ENCODE assay signal across 8 mouse cellular contexts in genomic region chr16:16213079-16213760, GRCm38 (mm10). TPM values are rescaled to one million over a fixed set of nuclear protein-coding genes. Genes with fewer than 3 reads are reported as not detected.
DNase-seq lines count a peak whose midpoint lies in the region; ATAC-seq and TF ChIP-seq lines count a peak whose summit lies in the region.

Gene Pkp2 (plus strand): TSS chr16:16213318.

- peak; percentile 97 for TF ChIP-seq POLR2A in CH12.LX (IDR thresholded peaks at IDR 0.05; ENCODE audit: low read depth, low read length)

- dilution Hi-C loops in CH12.LX (cut with MboI; ENCODE audit: extremely low pct_ligation_motif_present, extremely low pct_unique_long_range_greater_than_20kb, low sequenced_read_pairs), result no loop called here

- peak within 1 kb of the TSS; percentile 44 to 80 (median 63) for H3K4me3 ChIP-seq in CH12.LX (replicated peaks in 1 of 3; ENCODE audit: low read depth in 2 of 3, low read length in 2 of 3, poor library complexity in 1 of 3)
- peak within 1 kb of the TSS; percentile 58 for H3K4me3 ChIP-seq in embryonic facial prominence, embryonic 14.5 days (ENCODE audit: low read depth, low read length)
- peak within 1 kb of the TSS; percentile 83 for H3K4me3 ChIP-seq in heart, embryonic 13.5 days
- H3K4me3 ChIP-seq in kidney, embryonic 16.5 days (ENCODE audit: low read length), result peak within 1 kb of the TSS; percentile 77
- peak within 1 kb of the TSS; percentile 52 to 80 for H3K4me3 ChIP-seq in liver, embryonic 14.5 days (ENCODE audit: insufficient read depth in 1 of 2, low read depth in 2 of 2, low read length in 2 of 2)
- H3K4me3 ChIP-seq in neural tube, embryonic 12.5 days, result peak within 1 kb of the TSS; percentile 64

- in situ Hi-C loops in CH12.LX (cut with MboI; ENCODE audit: low pct_ligation_motif_present, low pct_unique_long_range_greater_than_20kb, low sequenced_read_pairs), result loop anchor here (25.0 kb wide), 1 partner anchor 374 kb away; no protein-coding TSS in a partner anchor

- ATAC-seq in embryonic facial prominence, embryonic 14.5 days (ENCODE audit: low read depth), result peak; percentile 93
- peak; percentile 88 for ATAC-seq in heart, embryonic 13.5 days (ENCODE audit: extremely low read depth, insufficient number of reproducible peaks, low FRiP score, low TSS enrichment)
- peak; percentile 97 for ATAC-seq in kidney, embryonic 16.5 days (ENCODE audit: low FRiP score, low TSS enrichment)
- ATAC-seq in liver, embryonic 14.5 days (ENCODE audit: insufficient read depth), result peak; percentile 91
- peak; percentile 93 for ATAC-seq in neural tube, embryonic 12.5 days (ENCODE audit: low FRiP score, low read depth)

- WGBS in embryonic facial prominence, embryonic 14.5 days, result under 1% methylated on average over 38 of the region's 59 CpGs
- 0% methylated on average over 59 of the region's 59 CpGs for WGBS in heart, embryonic 13.5 days
- WGBS in kidney, embryonic 16.5 days, result under 1% methylated on average over 59 of the region's 59 CpGs
- WGBS in liver, embryonic 14.5 days (ENCODE audit: insufficient replicate concordance), result under 1% methylated on average over 55 of the region's 59 CpGs
- WGBS in neural tube, embryonic 12.5 days, result under 1% methylated on average over 59 of the region's 59 CpGs

- no peak for TF ChIP-seq RAD21 in CH12.LX (IDR thresholded peaks at IDR 0.05; ENCODE audit: low read depth, low read length)

- no peaks in the 10 kb centered on the region for H3K36me3 ChIP-seq in CH12.LX (replicated peaks in 1 of 2; ENCODE audit: control insufficient read depth in 1 of 2, insufficient read depth in 1 of 2, low read length in 1 of 2)
- H3K36me3 ChIP-seq in embryonic facial prominence, embryonic 14.5 days (ENCODE audit: control insufficient read depth, insufficient read depth, low read length), result no peaks in the 10 kb centered on the region
- no peaks in the 10 kb centered on the region for H3K36me3 ChIP-seq in heart, embryonic 13.5 days
- no peaks in the 10 kb centered on the region for H3K36me3 ChIP-seq in kidney, embryonic 16.5 days (ENCODE audit: insufficient read depth, low read length)
- no peaks in the 10 kb centered on the region for H3K36me3 ChIP-seq in liver, embryonic 14.5 days (replicated peaks; ENCODE audit: control insufficient read depth, insufficient read depth, low read depth)
- no peaks in the 10 kb centered on the region for H3K36me3 ChIP-seq in neural tube, embryonic 12.5 days

- H3K9me3 ChIP-seq in CH12.LX (replicated peaks; ENCODE audit: low read length), result no peaks in the 10 kb centered on the region
- no peaks in the 10 kb centered on the region for H3K9me3 ChIP-seq in embryonic facial prominence, embryonic 14.5 days (ENCODE audit: control insufficient read depth, low read length)
- no peaks in the 10 kb centered on the region for H3K9me3 ChIP-seq in heart, embryonic 13.5 days
- H3K9me3 ChIP-seq in kidney, embryonic 16.5 days (ENCODE audit: low read length), result no peaks in the 10 kb centered on the region
- no peaks in the 10 kb centered on the region for H3K9me3 ChIP-seq in liver, embryonic 14.5 days (ENCODE audit: control insufficient read depth, low read length)
- H3K9me3 ChIP-seq in neural tube, embryonic 12.5 days, result no peaks in the 10 kb centered on the region

- peak within 1 kb of the TSS; percentile 68 for H3K4me2 ChIP-seq in CH12.LX (ENCODE audit: insufficient read depth, low read depth, poor library complexity, severe bottlenecking)
- H3K4me2 ChIP-seq in embryonic facial prominence, embryonic 14.5 days (ENCODE audit: low read depth, low read length), result peak within 1 kb of the TSS; percentile 99
- H3K4me2 ChIP-seq in heart, embryonic 13.5 days, result peak within 1 kb of the TSS; percentile 78
- peak within 1 kb of the TSS; percentile 92 for H3K4me2 ChIP-seq in kidney, embryonic 16.5 days (replicated peaks; ENCODE audit: low read depth, low read length)
- peak within 1 kb of the TSS; percentile 63 for H3K4me2 ChIP-seq in liver, embryonic 14.5 days (ENCODE audit: low read depth)
- H3K4me2 ChIP-seq in neural tube, embryonic 12.5 days (replicated peaks), result peak within 1 kb of the TSS; percentile 100

- H3K27ac ChIP-seq in CH12.LX (ENCODE audit: insufficient read depth, low read depth), result no peak within 1 kb of the TSS
- H3K27ac ChIP-seq in embryonic facial prominence, embryonic 14.5 days (replicated peaks; ENCODE audit: low read depth, low read length), result no peak within 1 kb of the TSS
- H3K27ac ChIP-seq in heart, embryonic 13.5 days (replicated peaks), result peak within 1 kb of the TSS; percentile 97
- peak within 1 kb of the TSS; percentile 48 for H3K27ac ChIP-seq in kidney, embryonic 16.5 days (ENCODE audit: low read length)
- H3K27ac ChIP-seq in liver, embryonic 14.5 days, result no peak within 1 kb of the TSS
- H3K27ac ChIP-seq in neural tube, embryonic 12.5 days, result no peak within 1 kb of the TSS

- TF ChIP-seq EP300 in CH12.LX (IDR thresholded peaks at IDR 0.05; ENCODE audit: low read length), result no peak
- no peak for TF ChIP-seq EP300 in liver, embryonic 14.5 days (IDR thresholded peaks at IDR 0.05; ENCODE audit: low read depth)

- H3K27me3 ChIP-seq in CH12.LX (replicated peaks), result peaks cover 6% of the 10 kb centered on the region
- H3K27me3 ChIP-seq in embryonic facial prominence, embryonic 14.5 days (replicated peaks; ENCODE audit: control insufficient read depth, insufficient read depth, low read length), result peaks cover 29% of the 10 kb centered on the region
- H3K27me3 ChIP-seq in heart, embryonic 13.5 days (replicated peaks), result no peaks in the 10 kb centered on the region
- peaks cover 9% of the 10 kb centered on the region; the same call in 1 of the 2 replicates for H3K27me3 ChIP-seq in kidney, embryonic 16.5 days (ENCODE audit: insufficient read depth, low read length)
- peaks cover 29% of the 10 kb centered on the region for H3K27me3 ChIP-seq in liver, embryonic 14.5 days (ENCODE audit: control insufficient read depth, insufficient read depth, low read length)
- H3K27me3 ChIP-seq in neural tube, embryonic 12.5 days (replicated peaks), result peaks cover 20% of the 10 kb centered on the region

- peaks cover 5 to 19% of the 10 kb centered on the region in 2 experiments; a peak in 3 of 4 replicates for H3K4me1 ChIP-seq in CH12.LX (ENCODE audit: control insufficient read depth in 1 of 2, insufficient read depth in 2 of 2)
- H3K4me1 ChIP-seq in embryonic facial prominence, embryonic 14.5 days (ENCODE audit: control insufficient read depth, insufficient read depth, low read length), result 0 out of 2 replicates have a peak, but pooled peaks cover 6% of the 10 kb centered on the region
- peaks cover 35% of the 10 kb centered on the region for H3K4me1 ChIP-seq in heart, embryonic 13.5 days
- H3K4me1 ChIP-seq in kidney, embryonic 16.5 days (ENCODE audit: insufficient read depth, low read length), result peaks cover 20% of the 10 kb centered on the region
- peaks cover 0 to 4% of the 10 kb centered on the region in 2 experiments; a peak in 1 of 4 replicates for H3K4me1 ChIP-seq in liver, embryonic 14.5 days (replicated peaks; ENCODE audit: control insufficient read depth in 2 of 2, insufficient read depth in 2 of 2, low read length in 1 of 2)
- peaks cover 9% of the 10 kb centered on the region; the same call in 1 of the 2 replicates for H3K4me1 ChIP-seq in neural tube, embryonic 12.5 days

- peak; percentile 92 for DNase-seq in CH12.LX (ENCODE audit: extremely low read depth)
- peak; percentile 72 to 75 for DNase-seq in adrenal gland, postnatal 36 days
- DNase-seq in embryonic facial prominence, embryonic 14.5 days (ENCODE audit: low spot score), result peak; percentile 93
- peak; percentile 28 to 49 (median 44) for DNase-seq in liver, embryonic 14.5 days (ENCODE audit: low read depth in 3 of 3, low spot score in 3 of 3)
- peak; percentile 52 for DNase-seq in thymus, postnatal 0 days (ENCODE audit: low spot score)

- H3K9ac ChIP-seq in CH12.LX (ENCODE audit: insufficient read depth, low read depth), result peak within 1 kb of the TSS; percentile 71
- H3K9ac ChIP-seq in embryonic facial prominence, embryonic 14.5 days (ENCODE audit: low read depth, low read length), result peak within 1 kb of the TSS; percentile 62
- peak within 1 kb of the TSS; percentile 95 for H3K9ac ChIP-seq in heart, embryonic 13.5 days
- H3K9ac ChIP-seq in kidney, embryonic 16.5 days (replicated peaks; ENCODE audit: low read length), result peak within 1 kb of the TSS; percentile 64
- H3K9ac ChIP-seq in liver, embryonic 14.5 days (replicated peaks), result 0 out of 2 replicates have a peak within 1 kb of the TSS, but pooled peaks have one; percentile 10
- H3K9ac ChIP-seq in neural tube, embryonic 12.5 days, result peak within 1 kb of the TSS; percentile 62

- TF ChIP-seq CTCF in CH12.LX (conservative IDR thresholded peaks at IDR 0.05 in 1 of 2, IDR thresholded peaks at IDR 0.05 in 1 of 2; ENCODE audit: low read depth in 2 of 2, low read length in 2 of 2), result no peak
- no peak for TF ChIP-seq CTCF in liver, embryonic 14.5 days (IDR thresholded peaks at IDR 0.05; ENCODE audit: low read depth)

- no peaks in the 10 kb centered on the region for H3K79me2 ChIP-seq in CH12.LX (replicated peaks; ENCODE audit: control insufficient read depth, extremely low read depth, insufficient read depth, poor library complexity, severe bottlenecking)

TF ChIP-seq in CH12.LX, 34 proteins besides CTCF, POLR2A, EP300 and RAD21 (continues in another document):
- TF ChIP-seq JUND (conservative IDR thresholded peaks at IDR 0.05; ENCODE audit: low read depth, low read length) (no peak), IRF4 (IDR thresholded peaks at IDR 0.05; ENCODE audit: low read depth, low read length) (peak; percentile 3; the same call in 1 of the 2 replicates), TBP (conservative IDR thresholded peaks at IDR 0.05; ENCODE audit: low read depth, low read length) (peak; percentile 98), SIN3A (IDR thresholded peaks at IDR 0.05; ENCODE audit: low read length) (peak; percentile 13; the same call in 1 of the 2 replicates), ZC3H11A (IDR thresholded peaks at IDR 0.05; ENCODE audit: low read depth, low read length) (no peak), HCFC1 (IDR thresholded peaks at IDR 0.05; ENCODE audit: low read depth, low read length) (peak; percentile 66), NELFE (IDR thresholded peaks at IDR 0.05; ENCODE audit: low read depth, low read length) (peak; percentile 81)

RNA-seq across cellular contexts. Expression of gene Pkp2, which starts in this region (rescaled TPM):
- 15.6 and 19.0 TPM in 2 replicates for total RNA-seq in CH12.LX (2012; rRNA removed)
- total RNA-seq in CH12.LX (2014; rRNA removed), result 12.3 and 14.1 TPM in 2 replicates
- 11.1 and 13.3 TPM in 2 replicates for polyA plus RNA-seq in CH12.LX (2012; ENCODE audit: insufficient read length, low read depth)
- 1 to 10 TPM; 2.2 to 2.9 TPM for total RNA-seq in adrenal gland, postnatal 36 days (2021)
- polyA plus RNA-seq in embryonic facial prominence, embryonic 14.5 days (2014; fragmentation: Nextera tagmentation; extraction: Ambion mirVana), result 3.7 and 4.6 TPM in 2 replicates
- polyA plus RNA-seq in heart, embryonic 13.5 days (2015; fragmentation: Nextera tagmentation; extraction: Ambion mirVana), result 108 and 111 TPM in 2 replicates
- 12.1 TPM in 2 replicates for polyA plus RNA-seq in kidney, embryonic 16.5 days (2015; fragmentation: Nextera tagmentation; extraction: Ambion mirVana)
- 2.9 and 4.2 TPM in 2 replicates for polyA plus RNA-seq in liver, embryonic 14.5 days (2012; rRNA removed)
- polyA plus RNA-seq in liver, embryonic 14.5 days (2014; fragmentation: Nextera tagmentation; extraction: Ambion mirVana), result 6.0 and 8.3 TPM in 2 replicates
- 2.0 and 2.1 TPM in 2 replicates for polyA plus RNA-seq in neural tube, embryonic 12.5 days (2016; fragmentation: Nextera tagmentation; extraction: Ambion mirVana)
- polyA plus RNA-seq in thymus, postnatal 0 days (2015; fragmentation: Nextera tagmentation; extraction: Ambion mirVana), result 0.33 and 0.37 TPM in 2 replicates

Comparison
In these comparisons a context has a peak if more than half of its experiments do, and no peak if none do; other contexts are left out.
1. Peak in DNase-seq in thymus, postnatal 0 days; RNA of the gene not detected or under 1 TPM.
2. H3K27ac ChIP-seq: peak in heart, embryonic 13.5 days (single experiment) and kidney, embryonic 16.5 days (single experiment); none in CH12.LX (single experiment), embryonic facial prominence, embryonic 14.5 days (single experiment), liver, embryonic 14.5 days (single experiment) and neural tube, embryonic 12.5 days (single experiment).
3. H3K9ac ChIP-seq: peak in every context shown above with its lines; median percentile 95 in heart, embryonic 13.5 days; 71 in CH12.LX; 64 in kidney, embryonic 16.5 days; 62 in embryonic facial prominence, embryonic 14.5 days; 62 in neural tube, embryonic 12.5 days; 10 in liver, embryonic 14.5 days.
4. Peak in every context shown above with its lines, with median percentiles within 50 percentile points of each other: DNase-seq, H3K4me2 ChIP-seq, H3K4me3 ChIP-seq and ATAC-seq.